Mouse (Mus musculus) v-Abl transformed pro-B cells (cell line): ENCODE results near the gene Vps29.

Experiments
- in situ Hi-C, 2 experiments: fragments of 400-800 bp; cut with MboI; formaldehyde crosslinking; loops; one replicate each; pipeline ENCODE4 v1.15.1; 2025; ENCODE audit not compliant: unreplicated experiment in 2 of 2

Gene Vps29

DNA sequence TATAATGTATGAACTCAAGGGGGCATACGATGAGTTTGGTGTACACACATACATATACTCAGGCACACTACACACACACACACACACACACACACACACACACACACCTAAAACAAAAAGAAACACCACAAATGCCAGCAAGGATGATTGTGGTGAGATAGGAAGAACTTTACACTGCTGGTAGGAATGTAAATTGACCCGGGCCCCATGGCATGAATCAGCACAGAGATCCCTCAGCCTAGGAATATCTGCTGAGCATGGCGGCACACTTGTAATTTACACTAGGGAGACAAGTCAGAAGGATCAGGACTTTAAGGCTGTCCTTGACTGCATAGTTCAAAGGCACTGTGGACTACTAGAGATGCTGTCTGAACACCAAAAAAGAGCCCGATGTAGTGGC lies 23.9 kb upstream of the Vps29 start:
- in situ Hi-C loops = no loop called here

DNA sequence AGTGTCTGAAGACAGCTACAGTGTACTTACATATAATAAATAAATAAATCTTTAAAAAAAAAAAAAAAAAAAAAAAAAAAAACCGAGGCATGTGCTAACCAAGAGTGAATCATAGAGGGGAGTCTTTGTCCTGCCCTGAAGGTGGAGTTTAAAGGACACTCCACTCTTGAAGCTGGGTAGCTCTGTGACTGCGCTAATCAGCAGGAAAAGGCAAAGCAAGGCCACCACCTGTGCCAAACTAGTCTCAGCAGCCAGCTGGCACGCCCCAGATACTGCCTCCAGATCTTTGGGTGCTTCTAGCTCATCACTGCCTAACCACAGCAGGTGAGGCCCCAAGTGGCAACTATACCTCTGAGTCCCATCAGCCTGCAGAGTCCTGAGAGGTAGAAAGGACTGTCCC lies 19.5 kb upstream of the Vps29 start:
- in situ Hi-C loops = no loop called here

DNA sequence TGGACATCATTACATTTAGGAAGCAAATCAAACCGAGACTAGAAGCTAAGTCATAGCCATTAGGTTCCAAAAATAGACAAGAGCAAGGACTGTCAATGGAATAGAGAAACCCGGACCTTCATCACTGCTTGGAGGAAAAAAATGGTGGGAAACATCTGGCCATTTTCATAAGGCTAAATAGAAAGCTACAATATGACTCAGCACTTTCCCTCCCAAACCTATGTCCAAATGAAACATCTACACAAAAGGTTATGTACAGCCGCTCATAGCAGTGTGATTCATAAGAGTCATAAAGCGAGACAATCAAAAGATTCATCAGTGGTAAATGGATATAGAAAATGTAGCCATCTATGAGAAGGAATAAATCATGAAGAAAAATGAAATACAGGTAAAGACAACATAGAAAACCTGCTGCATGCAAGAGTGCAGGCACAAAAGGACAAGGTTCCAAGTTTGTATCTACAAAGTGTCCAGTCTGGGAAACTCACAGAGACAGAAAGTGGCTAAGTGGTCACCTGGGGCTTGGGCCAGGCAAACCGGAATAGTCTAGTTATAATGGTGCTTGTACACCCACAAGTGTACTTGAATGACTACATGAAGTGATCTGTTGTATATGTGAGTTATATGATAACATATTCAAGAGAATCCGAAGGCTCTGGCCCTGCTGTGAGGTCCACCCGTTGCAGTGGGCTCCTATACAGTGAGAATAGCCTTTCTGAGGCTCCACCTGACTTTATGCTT lies 17.4 kb upstream of the Vps29 start:
- in situ Hi-C loops = no loop called here

DNA sequence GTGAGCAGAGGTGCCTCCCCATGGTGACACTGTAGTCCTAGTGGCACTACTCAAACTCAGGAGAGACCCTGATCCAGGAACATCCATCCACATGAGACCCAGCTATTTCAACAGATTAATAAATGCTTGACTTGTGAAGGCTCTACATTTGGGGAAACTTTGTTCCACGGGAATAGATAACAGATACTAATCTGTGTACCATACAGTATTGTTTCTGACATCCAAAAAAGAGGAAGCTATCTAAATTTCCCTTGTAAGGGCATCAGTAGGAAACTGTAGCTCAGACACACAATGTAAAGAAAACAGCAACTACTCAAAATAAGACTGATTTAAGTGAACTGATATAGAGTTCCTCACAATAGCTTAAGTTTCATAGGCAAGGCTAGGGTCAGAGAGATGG lies 11.3 kb upstream of the Vps29 start:
- in situ Hi-C loops = loop anchor here (10.0 kb wide), 2 partner anchors 68 to 208 kb away; no protein-coding TSS in a partner anchor

DNA sequence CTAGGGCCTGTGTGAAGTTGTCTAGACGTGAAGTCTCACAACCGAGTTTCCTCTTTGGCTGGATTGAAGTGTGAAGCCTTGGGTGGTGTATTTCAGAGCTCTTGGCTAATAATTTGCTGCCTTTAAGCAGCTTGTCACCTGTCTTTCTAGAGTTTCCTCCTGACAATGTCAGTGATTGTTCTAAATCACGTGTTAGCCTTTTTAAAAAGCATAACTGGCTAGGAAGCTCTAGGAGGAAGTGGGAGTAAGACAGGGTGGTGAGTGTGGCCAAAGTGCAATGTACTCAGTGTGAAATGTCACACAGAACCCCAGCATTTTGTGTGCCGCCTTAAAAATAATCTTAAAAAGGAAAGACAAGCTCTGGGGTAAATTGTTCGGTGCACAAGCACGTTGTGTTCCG lies 10.4 kb upstream of the Vps29 start:
- in situ Hi-C loops = loop anchor here (10.0 kb wide), 2 partner anchors 69 to 209 kb away; no protein-coding TSS in a partner anchor

DNA sequence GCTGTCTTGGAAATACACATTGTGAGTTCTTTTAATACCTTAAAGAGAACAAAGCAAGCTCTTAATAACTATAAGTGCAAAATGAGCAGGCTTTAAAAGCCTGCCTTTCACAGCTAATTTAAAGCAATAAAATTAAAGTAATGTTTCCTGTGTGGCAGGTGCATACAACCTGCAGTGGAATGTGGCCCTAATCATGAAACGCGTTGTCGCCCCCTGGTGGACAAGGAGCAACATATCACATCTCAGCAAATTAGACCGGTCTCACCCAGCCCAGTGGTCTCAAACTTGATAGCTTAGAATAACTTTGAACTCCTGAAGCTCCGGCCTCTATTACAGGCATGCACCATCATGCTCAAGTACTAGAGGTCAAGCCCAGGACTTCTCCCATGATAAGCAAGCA lies 9.9 kb upstream of the Vps29 start:
- in situ Hi-C loops = loop anchor here (10.0 kb wide), 2 partner anchors 69 to 209 kb away; no protein-coding TSS in a partner anchor

DNA sequence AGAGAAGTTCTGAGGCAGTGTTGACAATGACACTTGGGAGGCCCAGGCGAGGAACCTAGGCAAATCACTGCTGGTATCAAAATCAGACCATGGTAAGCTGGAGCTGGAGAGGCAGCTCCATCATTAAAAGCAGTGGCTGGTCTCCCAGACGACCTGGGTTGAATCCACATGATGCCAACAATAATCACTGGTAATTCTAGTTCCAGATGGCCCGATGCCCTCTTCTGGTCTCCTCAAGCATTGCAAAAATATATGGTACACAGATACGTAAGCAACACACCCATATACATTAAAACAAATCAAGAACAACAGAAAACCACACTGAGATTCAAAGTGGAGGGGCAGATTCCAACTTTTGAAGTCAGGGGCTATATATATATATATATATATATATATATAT lies 8.4 kb upstream of the Vps29 start:
- in situ Hi-C loops = loop anchor here (5.0 to 10.0 kb wide), 4 partner anchors 71 to 213 kb away; no protein-coding TSS in a partner anchor

DNA sequence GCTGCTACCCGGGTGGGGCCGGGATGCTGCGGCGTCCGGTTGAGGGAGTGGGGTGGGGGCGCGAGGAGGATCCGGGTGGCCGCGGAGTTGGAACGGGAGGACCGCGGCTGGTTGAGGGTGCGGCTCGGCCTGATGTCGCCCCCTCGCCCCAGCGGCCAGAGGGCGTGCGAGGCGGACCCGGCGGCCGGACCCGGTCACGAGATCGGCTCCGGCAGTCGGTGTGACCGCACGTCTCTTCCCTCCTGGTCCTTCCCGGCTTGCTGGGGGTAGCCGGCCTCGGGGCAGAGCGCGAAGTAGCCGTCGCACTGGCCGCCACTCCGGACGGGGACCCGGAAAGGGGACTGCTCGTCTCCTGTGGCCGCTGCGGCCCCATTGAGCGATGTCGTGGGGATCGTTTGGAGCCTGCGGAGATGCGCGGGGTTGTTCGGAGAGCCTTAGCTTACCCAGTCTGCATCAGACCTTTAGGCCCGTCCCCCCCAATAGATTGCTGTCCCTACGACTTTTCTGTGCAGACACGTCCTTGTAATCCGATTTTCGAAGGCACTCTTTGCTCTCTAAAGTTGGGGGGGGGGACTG lies 411 bp downstream of the Vps29 start:
- in situ Hi-C loops = no loop called here

DNA sequence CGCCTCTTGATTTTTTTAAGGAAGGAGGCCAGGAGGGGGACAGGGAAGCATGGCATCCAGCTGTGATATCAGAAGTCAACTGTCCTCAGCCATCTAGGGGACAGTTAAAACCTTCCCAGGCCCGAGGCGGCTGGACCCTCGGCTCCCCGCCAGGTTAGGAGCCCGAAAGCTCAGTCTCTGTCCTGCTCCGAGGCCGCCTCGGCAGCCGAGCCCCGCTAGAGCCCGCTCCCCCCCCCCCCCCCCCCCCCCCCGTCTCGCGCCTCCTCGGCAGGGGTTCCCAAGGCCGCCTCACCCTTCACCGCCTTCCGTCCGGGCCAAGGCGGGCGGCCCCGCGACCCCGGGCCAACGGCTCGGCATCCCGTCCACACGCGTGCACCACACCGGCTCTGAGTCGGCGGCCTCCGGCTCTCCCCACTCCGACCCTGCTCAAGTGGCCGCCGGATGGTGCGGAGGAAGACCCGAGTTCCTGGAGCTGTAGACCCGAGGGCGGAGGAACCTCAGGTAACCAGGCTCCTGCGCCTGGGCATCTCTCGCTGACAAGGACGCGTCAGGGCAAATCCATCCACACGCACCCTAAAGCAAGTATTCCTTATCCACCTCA lies 17.5 kb downstream of the Vps29 start, which contains the start of gene Gpn3:
Gene Gpn3, plus strand, starts transcription at position 286 of the 601 bp plus-strand sequence.
- in situ Hi-C loops = no loop called here

DNA sequence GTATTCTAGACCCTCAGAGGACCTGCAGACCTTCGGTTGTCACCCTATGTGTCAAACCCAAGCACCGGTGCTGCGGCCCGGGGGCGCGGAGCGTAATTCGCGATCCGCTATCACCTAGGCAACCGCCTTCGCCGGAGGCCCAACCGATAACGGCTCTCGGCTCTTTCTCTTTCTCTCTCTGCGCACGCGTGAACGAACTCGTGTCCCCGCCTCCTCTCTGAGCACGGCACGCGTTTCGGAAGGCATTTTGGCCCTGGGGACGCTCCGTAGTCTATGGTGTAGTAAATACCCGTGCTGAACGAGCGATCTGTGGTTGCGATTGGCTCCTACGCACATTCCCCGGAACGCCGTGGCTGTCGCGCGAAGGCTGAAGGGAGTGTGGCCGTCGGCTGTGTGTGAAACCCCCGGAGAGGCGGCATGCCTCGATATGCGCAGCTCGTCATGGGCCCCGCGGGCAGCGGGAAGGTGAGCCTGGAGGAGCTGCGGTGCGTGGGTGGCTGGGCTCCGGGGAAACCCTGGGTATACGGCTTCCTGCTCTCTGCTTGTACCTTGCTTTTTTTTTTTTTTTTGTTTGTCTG lies 18.1 kb downstream of the Vps29 start, which contains the start of gene Fam216a:
Gene Fam216a, minus strand, starts transcription at position 173 of the 578 bp plus-strand sequence.
- in situ Hi-C loops = no loop called here

DNA sequence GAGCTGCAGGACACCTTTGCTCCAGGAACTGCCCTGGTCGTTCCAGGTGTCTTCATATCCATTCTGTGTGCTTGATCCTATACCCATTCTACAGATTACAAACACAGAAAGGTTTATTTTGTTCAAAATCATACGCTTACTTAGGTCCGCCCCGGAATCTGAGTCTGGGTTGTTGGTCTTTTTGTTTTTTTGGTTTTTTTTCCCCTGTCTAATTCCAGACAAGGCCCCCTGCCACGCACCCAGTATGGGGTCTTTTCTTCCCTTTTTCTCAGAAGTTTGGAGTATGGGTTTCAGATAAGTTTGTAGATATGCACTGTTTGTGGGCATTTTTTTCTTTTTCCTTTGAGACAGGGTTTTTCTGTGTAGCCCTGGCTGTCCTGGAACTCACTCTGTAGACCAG lies 18.7 kb downstream of the Vps29 start:
- in situ Hi-C loops = no loop called here

DNA sequence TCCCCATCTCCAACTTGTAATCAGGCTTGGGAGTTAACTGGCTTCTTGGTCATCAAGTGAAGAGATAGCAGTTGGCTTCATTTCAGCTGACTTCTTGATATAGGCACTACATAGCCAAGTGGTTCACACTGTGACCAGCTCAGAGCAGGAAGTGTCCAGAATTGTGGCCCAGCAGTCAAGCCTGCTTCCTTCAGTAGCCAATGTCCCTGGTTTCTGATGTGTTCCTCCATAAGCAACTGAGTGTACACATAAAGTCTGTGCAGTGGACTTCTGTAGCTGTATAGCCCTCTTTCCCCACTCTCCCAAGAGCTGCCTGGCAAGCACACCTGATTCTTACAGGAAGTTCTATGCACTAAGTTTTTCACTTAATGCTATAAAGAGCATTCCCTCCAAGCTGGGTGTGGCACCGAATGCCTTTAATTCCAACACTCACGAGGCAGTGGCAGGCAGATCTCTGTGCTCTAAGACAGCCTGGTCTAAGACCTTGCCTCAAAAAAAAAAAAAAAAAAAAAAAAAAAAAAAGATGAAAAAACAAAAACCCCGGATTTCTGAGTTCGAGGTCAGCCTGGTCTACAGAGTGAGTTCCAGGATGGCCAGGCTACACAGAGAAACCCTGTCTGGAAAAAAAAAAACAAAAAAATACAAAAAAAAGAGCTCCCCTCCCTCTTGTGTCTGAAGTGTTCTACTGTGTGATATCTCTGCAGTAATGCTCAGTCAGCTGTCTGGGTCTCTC lies 23.1 kb downstream of the Vps29 start:
- in situ Hi-C loops = no loop called here

DNA sequence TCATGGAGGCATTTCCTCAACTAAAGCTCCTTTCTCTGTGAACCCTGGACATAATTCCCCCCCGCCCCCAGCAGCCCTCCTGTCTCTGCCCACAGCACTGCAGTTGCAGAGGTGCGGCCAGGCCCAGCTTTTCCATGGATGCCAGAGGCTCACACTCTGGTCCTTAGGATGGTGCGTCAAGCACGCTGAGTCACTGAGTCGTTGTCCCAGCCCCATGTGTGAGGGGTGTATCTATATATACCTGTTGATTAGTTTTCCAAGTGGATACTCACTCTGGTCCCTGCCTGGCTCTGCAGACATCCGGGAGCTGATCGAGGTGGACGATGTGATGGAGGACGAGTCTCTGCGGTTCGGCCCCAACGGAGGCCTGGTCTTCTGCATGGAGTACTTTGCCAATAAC lies 24.0 kb downstream of the Vps29 start:
- in situ Hi-C loops = no loop called here

DNA sequence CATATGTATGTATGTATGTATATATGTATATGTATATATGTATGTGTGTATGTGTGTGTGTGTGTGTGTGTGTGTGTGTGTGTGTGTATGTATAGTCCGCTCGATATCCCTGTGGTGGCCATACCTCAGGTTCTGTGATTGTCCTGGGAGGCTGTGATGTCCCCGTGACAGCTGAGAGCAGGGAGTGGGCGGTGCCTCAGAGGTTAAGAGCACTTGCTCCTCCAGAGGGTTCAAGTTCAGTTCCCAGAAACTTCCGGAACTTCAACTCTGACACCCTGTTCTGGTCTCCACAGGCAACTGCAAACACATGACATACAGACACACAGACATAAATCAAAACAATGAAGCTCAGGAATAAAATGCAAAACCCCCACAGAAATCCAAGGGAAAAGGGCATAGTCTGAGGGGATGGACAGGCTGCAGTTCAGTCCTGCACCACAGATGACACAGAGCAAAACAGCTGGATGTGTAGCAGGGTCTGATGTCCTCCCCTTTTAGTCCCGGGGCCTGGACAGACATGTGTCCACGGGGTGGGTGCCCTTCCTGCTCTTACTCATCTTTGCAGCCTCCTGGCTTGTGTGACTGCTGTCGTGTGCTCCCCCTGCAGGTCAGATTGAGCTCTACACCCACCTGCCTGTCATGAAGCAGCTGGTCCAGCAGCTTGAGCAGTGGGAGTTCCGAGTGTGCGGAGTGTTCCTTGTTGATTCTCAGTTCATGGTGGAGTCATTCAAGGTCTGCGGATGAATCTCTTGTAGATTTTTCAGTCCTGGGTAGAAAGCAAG lies 25.4 kb downstream of the Vps29 start:
- in situ Hi-C loops = no loop called here

DNA sequence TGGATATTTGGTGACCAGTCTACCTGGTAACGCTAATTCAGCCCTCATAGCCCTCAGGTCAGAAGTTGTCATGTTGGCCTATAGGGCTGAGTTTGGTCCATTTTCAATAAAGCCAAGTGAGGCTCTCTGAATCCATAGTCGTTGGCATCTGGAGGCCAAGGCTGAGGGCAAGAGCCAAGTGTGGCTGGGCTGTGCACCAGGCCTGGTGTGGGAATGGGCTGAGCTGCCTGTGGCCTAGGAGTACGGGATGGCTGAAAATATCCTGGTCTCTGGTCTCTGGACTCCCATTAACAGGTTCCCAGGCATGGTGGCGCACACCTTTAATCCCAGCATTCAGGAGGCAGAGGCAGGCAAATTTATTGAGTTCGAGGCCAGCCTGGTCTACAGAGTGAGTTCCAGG lies 35.8 kb downstream of the Vps29 start:
- in situ Hi-C loops = loop anchor here (5.0 kb wide), 3 partner anchors 123 to 263 kb away; no protein-coding TSS in a partner anchor

DNA sequence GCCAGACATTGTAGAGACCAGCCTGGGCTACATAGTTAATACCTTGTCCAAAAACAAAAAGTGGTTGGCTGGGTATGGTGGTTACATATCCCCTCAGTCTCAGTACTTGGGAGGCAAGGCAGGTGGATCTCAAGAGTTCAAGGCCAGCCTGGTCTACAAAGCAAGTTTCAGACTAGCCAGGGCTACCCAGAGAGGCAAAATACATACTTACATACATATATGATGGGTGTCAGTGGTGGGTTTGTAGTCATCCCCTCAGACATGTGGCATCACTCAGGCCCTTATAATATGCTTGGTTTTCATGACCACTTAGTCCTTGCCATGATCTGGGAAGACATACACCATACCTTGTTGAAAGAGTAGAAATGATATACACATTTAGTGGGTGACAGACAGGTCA lies 36.5 kb downstream of the Vps29 start:
- in situ Hi-C loops = loop anchor here (5.0 kb wide), 3 partner anchors 123 to 263 kb away; no protein-coding TSS in a partner anchor

DNA sequence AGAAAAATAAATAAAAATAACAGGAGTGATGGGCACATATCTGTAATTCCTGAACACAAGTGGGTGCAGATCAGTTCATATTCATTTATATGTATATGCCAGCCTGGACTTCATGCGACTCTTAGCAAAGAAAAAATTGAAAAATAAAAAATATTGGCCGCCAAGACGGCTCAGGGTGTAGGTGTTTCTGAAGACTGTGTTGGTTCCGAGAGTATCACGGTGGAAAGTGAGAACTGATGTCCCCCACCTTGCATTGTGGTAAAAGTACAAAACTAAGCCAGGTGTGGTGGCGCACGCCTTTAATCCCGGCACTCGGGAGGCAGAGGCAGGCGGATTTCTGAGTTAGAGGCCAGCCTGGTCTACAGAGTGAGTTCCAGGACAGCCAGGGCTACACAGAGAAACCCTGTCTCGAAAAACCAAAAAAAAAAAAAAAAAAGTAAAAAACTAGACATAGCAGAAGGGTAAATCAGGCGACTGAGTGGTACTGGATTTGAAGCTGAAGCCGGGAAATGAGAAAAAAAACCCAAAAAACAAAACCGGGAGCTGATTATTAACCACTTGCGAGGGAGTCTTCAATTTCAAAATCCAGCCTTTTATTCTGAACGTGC lies 37.1 kb downstream of the Vps29 start:
- in situ Hi-C loops = loop anchor here (5.0 kb wide), 3 partner anchors 124 to 264 kb away; no protein-coding TSS in a partner anchor

DNA sequence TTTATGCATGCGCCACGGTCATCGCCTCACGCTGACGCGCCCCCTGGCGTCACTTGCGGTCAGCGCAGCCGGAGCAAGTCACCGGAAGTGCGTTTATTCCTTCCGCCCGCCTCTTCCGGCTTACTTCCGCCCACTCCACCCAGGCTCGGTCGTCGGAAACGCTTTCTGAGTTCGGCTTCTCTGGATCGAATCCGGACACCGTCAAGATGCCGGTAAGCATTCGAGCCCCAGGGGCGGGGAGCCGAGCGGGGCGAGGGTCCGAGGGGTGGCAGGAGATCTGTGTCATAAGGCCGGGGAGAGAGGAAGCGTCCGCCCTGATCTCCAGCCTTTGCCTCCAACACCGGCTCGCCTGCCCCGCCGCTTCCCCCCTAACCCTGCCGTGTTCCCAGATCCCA lies 37.6 kb downstream of the Vps29 start, which contains the start of gene Arpc3:
Gene Arpc3, plus strand, starts transcription at position 93 of the 395 bp plus-strand sequence.
- in situ Hi-C loops = loop anchor here (5.0 kb wide), 3 partner anchors 124 to 264 kb away; no protein-coding TSS in a partner anchor
